Comparison of ENCODE assay signal across 25 mouse cellular contexts in genomic region chr1:82411521-82411920, GRCm38 (mm10).
DNase-seq lines count a peak whose midpoint lies in the region; ATAC-seq lines count a peak whose summit lies in the region.
"Had no signal": no experiment of that assay in that cellular context is flagged by ENCODE, and none has a peak within 500 bp of the region (broad histone marks: within the 10 kb centered on the region; RNA-seq: fewer than 3 reads in every experiment).

No protein-coding gene starts in this region.

- H3K9me3 ChIP-seq in forebrain, embryonic 16.5 days (ENCODE audit: control insufficient read depth, low read length), result no peaks in the 10 kb centered on the region
- H3K9me3 ChIP-seq in forebrain, embryonic 13.5 days (replicated peaks), result no peaks in the 10 kb centered on the region
- H3K9me3 ChIP-seq in heart, embryonic 11.5 days (replicated peaks; ENCODE audit: control insufficient read depth, low read length), result no peaks in the 10 kb centered on the region
- H3K9me3 ChIP-seq in kidney, embryonic 15.5 days (replicated peaks), result no peaks in the 10 kb centered on the region
- H3K9me3 ChIP-seq in kidney, embryonic 16.5 days (ENCODE audit: low read length), result no peaks in the 10 kb centered on the region
- H3K9me3 ChIP-seq in midbrain, embryonic 16.5 days (replicated peaks; ENCODE audit: control insufficient read depth, low read length, poor library complexity, severe bottlenecking), result no peaks in the 10 kb centered on the region
- H3K9me3 ChIP-seq in midbrain, embryonic 11.5 days (ENCODE audit: control insufficient read depth, low read length), result no peaks in the 10 kb centered on the region
- H3K9me3 ChIP-seq: hindbrain, embryonic 12.5 days; limb, embryonic 12.5 days; liver, embryonic 15.5 days; lung, embryonic 15.5 days had no signal

- H3K4me2 ChIP-seq in forebrain, embryonic 16.5 days (ENCODE audit: low read length), result no peak overlapping the region
- no peak overlapping the region for H3K4me2 ChIP-seq in forebrain, embryonic 13.5 days
- H3K4me2 ChIP-seq in heart, embryonic 11.5 days, result no peak overlapping the region
- no peak overlapping the region for H3K4me2 ChIP-seq in kidney, embryonic 15.5 days
- no peak overlapping the region for H3K4me2 ChIP-seq in kidney, embryonic 16.5 days (replicated peaks; ENCODE audit: low read depth, low read length)
- no peak overlapping the region for H3K4me2 ChIP-seq in midbrain, embryonic 16.5 days (ENCODE audit: low read length)
- H3K4me2 ChIP-seq in midbrain, embryonic 11.5 days, result no peak overlapping the region
- H3K4me2 ChIP-seq: hindbrain, embryonic 12.5 days; limb, embryonic 12.5 days; liver, embryonic 15.5 days; lung, embryonic 15.5 days had no signal

- intact Hi-C loops in heart, postnatal 25 days (cut with DNase I), result no loop called here

- no peaks in the 10 kb centered on the region for H3K36me3 ChIP-seq in forebrain, embryonic 16.5 days (ENCODE audit: control insufficient read depth, insufficient read depth)
- H3K36me3 ChIP-seq in forebrain, embryonic 13.5 days (ENCODE audit: poor library complexity, severe bottlenecking), result no peaks in the 10 kb centered on the region
- no peaks in the 10 kb centered on the region for H3K36me3 ChIP-seq in heart, embryonic 11.5 days (ENCODE audit: control insufficient read depth, insufficient read depth, low read length)
- no peaks in the 10 kb centered on the region for H3K36me3 ChIP-seq in kidney, embryonic 15.5 days
- no peaks in the 10 kb centered on the region for H3K36me3 ChIP-seq in kidney, embryonic 16.5 days (ENCODE audit: insufficient read depth, low read length)
- no peaks in the 10 kb centered on the region for H3K36me3 ChIP-seq in midbrain, embryonic 16.5 days (ENCODE audit: control insufficient read depth, insufficient read depth, low read length)
- H3K36me3 ChIP-seq in midbrain, embryonic 11.5 days (ENCODE audit: control insufficient read depth, insufficient read depth, low read length), result no peaks in the 10 kb centered on the region
- H3K36me3 ChIP-seq: hindbrain, embryonic 12.5 days; limb, embryonic 12.5 days; liver, embryonic 15.5 days; lung, embryonic 15.5 days had no signal

- no peaks in the 10 kb centered on the region for H3K27me3 ChIP-seq in forebrain, embryonic 16.5 days (replicated peaks; ENCODE audit: control insufficient read depth, insufficient read depth, low read length)
- no peaks in the 10 kb centered on the region for H3K27me3 ChIP-seq in forebrain, embryonic 13.5 days
- H3K27me3 ChIP-seq in heart, embryonic 11.5 days (ENCODE audit: control insufficient read depth, insufficient read depth, low read length), result no peaks in the 10 kb centered on the region
- H3K27me3 ChIP-seq in kidney, embryonic 15.5 days, result no peaks in the 10 kb centered on the region
- H3K27me3 ChIP-seq in kidney, embryonic 16.5 days (ENCODE audit: insufficient read depth, low read length), result no peaks in the 10 kb centered on the region
- no peaks in the 10 kb centered on the region for H3K27me3 ChIP-seq in midbrain, embryonic 16.5 days (ENCODE audit: control insufficient read depth, insufficient read depth, low read depth, low read length)
- no peaks in the 10 kb centered on the region for H3K27me3 ChIP-seq in midbrain, embryonic 11.5 days (ENCODE audit: control insufficient read depth, insufficient read depth, low read length)
- H3K27me3 ChIP-seq: hindbrain, embryonic 12.5 days; limb, embryonic 12.5 days; liver, embryonic 15.5 days; lung, embryonic 15.5 days; Patski had no signal

- WGBS in forebrain, embryonic 16.5 days, result 74% methylated on average over 5 of the region's 5 CpGs
- WGBS in forebrain, embryonic 13.5 days, result 81% methylated on average over 5 of the region's 5 CpGs
- 64% methylated on average over 5 of the region's 5 CpGs for WGBS in heart, embryonic 11.5 days (ENCODE audit: insufficient replicate concordance)
- 80% methylated on average over 5 of the region's 5 CpGs for WGBS in kidney, embryonic 15.5 days
- 77% methylated on average over 5 of the region's 5 CpGs for whole genome bisulfite sequencing in kidney, embryonic 16.5 days
- 83% methylated on average over 5 of the region's 5 CpGs for WGBS in midbrain, embryonic 16.5 days
- WGBS in midbrain, embryonic 11.5 days, result 81% methylated on average over 5 of the region's 5 CpGs

- H3K27ac ChIP-seq in forebrain, embryonic 16.5 days (ENCODE audit: low read length), result no peak overlapping the region
- H3K27ac ChIP-seq in forebrain, embryonic 13.5 days, result no peak overlapping the region
- H3K27ac ChIP-seq in heart, embryonic 11.5 days (ENCODE audit: low read depth, low read length), result peak overlapping the region; percentile 1; the same call in 1 of the 2 replicates
- no peak overlapping the region for H3K27ac ChIP-seq in kidney, embryonic 15.5 days
- H3K27ac ChIP-seq in kidney, embryonic 16.5 days (ENCODE audit: low read length), result no peak overlapping the region
- no peak overlapping the region for H3K27ac ChIP-seq in midbrain, embryonic 16.5 days (ENCODE audit: low read length)
- H3K27ac ChIP-seq in midbrain, embryonic 11.5 days (ENCODE audit: low read depth, low read length), result no peak overlapping the region
- H3K27ac ChIP-seq: hindbrain, embryonic 12.5 days; layer of hippocampus, adult 2 months; left cerebral cortex, adult 2 months; limb, embryonic 12.5 days; liver, embryonic 15.5 days; lung, embryonic 15.5 days; macrophage had no signal

- DNase-seq in heart, postnatal 25 days (ENCODE audit: low spot score), result no peak
- DNase-seq in midbrain, embryonic 11.5 days (ENCODE audit: low spot score, missing footprints), result no peak
- DNase-seq: adrenal gland, postnatal 10 days; cerebellum, adult 8-10 months; cerebellum, postnatal 25 days; gastrocnemius, postnatal 10 days; kidney, adult 8-10 months; kidney, postnatal 25 days; right cerebral cortex, postnatal 14 days; thymus, postnatal 4 days had no signal

- H3K9ac ChIP-seq in forebrain, embryonic 16.5 days (replicated peaks; ENCODE audit: low read depth, low read length), result no peak overlapping the region
- H3K9ac ChIP-seq in forebrain, embryonic 13.5 days, result no peak overlapping the region
- H3K9ac ChIP-seq in heart, embryonic 11.5 days (ENCODE audit: low read depth, low read length), result no peak overlapping the region
- no peak overlapping the region for H3K9ac ChIP-seq in kidney, embryonic 15.5 days
- no peak overlapping the region for H3K9ac ChIP-seq in kidney, embryonic 16.5 days (replicated peaks; ENCODE audit: low read length)
- H3K9ac ChIP-seq in midbrain, embryonic 16.5 days (ENCODE audit: low read depth, low read length), result no peak overlapping the region
- no peak overlapping the region for H3K9ac ChIP-seq in midbrain, embryonic 11.5 days (ENCODE audit: low read length)
- H3K9ac ChIP-seq: hindbrain, embryonic 12.5 days; limb, embryonic 12.5 days; liver, embryonic 15.5 days; lung, embryonic 15.5 days had no signal

- no peak overlapping the region for H3K4me3 ChIP-seq in forebrain, embryonic 16.5 days (replicated peaks; ENCODE audit: low read length)
- no peak overlapping the region for H3K4me3 ChIP-seq in forebrain, embryonic 13.5 days
- H3K4me3 ChIP-seq in heart, embryonic 11.5 days (ENCODE audit: low read depth, low read length), result no peak overlapping the region
- no peak overlapping the region for H3K4me3 ChIP-seq in kidney, embryonic 15.5 days (replicated peaks)
- no peak overlapping the region for H3K4me3 ChIP-seq in kidney, embryonic 16.5 days (ENCODE audit: low read length)
- H3K4me3 ChIP-seq in midbrain, embryonic 16.5 days (ENCODE audit: low read depth, low read length), result no peak overlapping the region
- no peak overlapping the region for H3K4me3 ChIP-seq in midbrain, embryonic 11.5 days (ENCODE audit: low read depth, low read length)
- H3K4me3 ChIP-seq: hindbrain, embryonic 12.5 days; layer of hippocampus, adult 2 months; left cerebral cortex, adult 2 months; limb, embryonic 12.5 days; liver, embryonic 15.5 days; lung, embryonic 15.5 days had no signal

- H3K4me1 ChIP-seq in forebrain, embryonic 16.5 days (replicated peaks; ENCODE audit: control insufficient read depth, insufficient read depth, low read length), result peaks cover 3% of the 10 kb centered on the region
- peaks cover 27% of the 10 kb centered on the region for H3K4me1 ChIP-seq in forebrain, embryonic 13.5 days
- peaks cover 14% of the 10 kb centered on the region for H3K4me1 ChIP-seq in heart, embryonic 11.5 days (ENCODE audit: control insufficient read depth, insufficient read depth, low read length)
- peaks cover 21% of the 10 kb centered on the region for H3K4me1 ChIP-seq in kidney, embryonic 15.5 days
- peaks cover 7% of the 10 kb centered on the region; the same call in 1 of the 2 replicates for H3K4me1 ChIP-seq in kidney, embryonic 16.5 days (ENCODE audit: insufficient read depth, low read length)
- peaks cover 3% of the 10 kb centered on the region; the same call in 1 of the 2 replicates for H3K4me1 ChIP-seq in midbrain, embryonic 16.5 days (ENCODE audit: control insufficient read depth, insufficient read depth, low read length)
- H3K4me1 ChIP-seq in midbrain, embryonic 11.5 days (ENCODE audit: control insufficient read depth, insufficient read depth, low read length), result no peaks in the 10 kb centered on the region
- H3K4me1 ChIP-seq: liver, embryonic 15.5 days had no signal

- peak; percentile 31; the same call in 1 of the 2 replicates for ATAC-seq in forebrain, embryonic 16.5 days
- ATAC-seq in forebrain, embryonic 13.5 days, result no peak
- no peak for ATAC-seq in heart, embryonic 11.5 days (replicated peaks; ENCODE audit: insufficient number of reproducible peaks, low FRiP score, low TSS enrichment)
- peak; percentile 49; the same call in 1 of the 2 replicates for ATAC-seq in kidney, embryonic 15.5 days (replicated peaks; ENCODE audit: low FRiP score)
- no peak for ATAC-seq in kidney, embryonic 16.5 days (ENCODE audit: low FRiP score, low TSS enrichment)
- ATAC-seq in midbrain, embryonic 16.5 days, result 0 out of 2 replicates have a peak, but pooled peaks have one; percentile 39
- ATAC-seq in midbrain, embryonic 11.5 days (ENCODE audit: low FRiP score), result no peak
- ATAC-seq: intestine, embryonic 16.5 days; Patski had no signal

Comparison
In these comparisons a context has a peak if more than half of its experiments do, and no peak if none do; other contexts are left out.
1. ATAC-seq: peak in forebrain, embryonic 16.5 days (single experiment), kidney, embryonic 15.5 days (single experiment) and midbrain, embryonic 16.5 days (single experiment); none in forebrain, embryonic 13.5 days (single experiment), heart, embryonic 11.5 days (single experiment), kidney, embryonic 16.5 days (single experiment) and midbrain, embryonic 11.5 days (single experiment).